9 mouse cellular contexts compared by ENCODE assay signal in the genomic region with DNA sequence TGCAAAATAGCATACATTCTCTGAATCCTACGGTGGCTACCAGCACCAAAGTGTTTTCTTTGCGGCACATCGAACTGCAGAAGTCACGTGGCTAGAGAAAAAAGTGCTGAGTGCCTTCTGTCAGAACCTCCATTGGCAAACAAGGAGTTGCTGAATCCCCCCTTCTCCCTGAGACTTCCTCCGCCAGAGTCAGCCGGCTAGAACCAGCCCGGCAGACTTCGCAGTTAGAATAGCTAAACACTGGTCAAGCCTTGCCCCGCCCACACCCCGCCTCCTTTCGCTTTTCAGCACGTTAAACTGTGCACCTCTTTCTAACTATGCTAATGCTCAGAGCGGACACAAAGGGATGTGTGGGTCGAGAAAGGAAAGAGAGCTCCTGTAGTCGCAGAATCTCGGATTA. TPM values are rescaled to one million over a fixed set of nuclear protein-coding genes. Genes with fewer than 3 reads are reported as not detected.
A peak's percentile ranks its signal among the peaks of the same experiment; 100 is the strongest.
DNase-seq lines count a peak whose midpoint lies in the region; ATAC-seq and TF ChIP-seq lines count a peak whose summit lies in the region.
"Had no signal": no experiment of that assay in that cellular context is flagged by ENCODE, and none has a peak within 500 bp of the region (broad histone marks: within the 10 kb centered on the region; RNA-seq: fewer than 3 reads in every experiment).

No protein-coding gene starts in this region.

- peak; percentile 97 for DNase-seq in heart, adult 11 months
- peak; percentile 97 for DNase-seq in limb, embryonic 10.5 days (ENCODE audit: low spot score)
- peak; percentile 94 for DNase-seq in mesoderm, embryonic 11.5 days (ENCODE audit: low read depth, low spot score)

- H3K27ac ChIP-seq in intestine, embryonic 15.5 days, result no peak overlapping the region
- peak overlapping the region; percentile 94 for H3K27ac ChIP-seq in limb, embryonic 10.5 days
- no peak overlapping the region for H3K27ac ChIP-seq in small intestine, adult 2 months (ENCODE audit: insufficient read depth, low read depth, low read length)

- peaks cover 9% of the 10 kb centered on the region for H3K4me1 ChIP-seq in erythroblast, embryonic 14.5 days (ENCODE audit: control insufficient read depth)
- H3K4me1 ChIP-seq in intestine, embryonic 15.5 days (replicated peaks), result peaks cover 21% of the 10 kb centered on the region
- peaks cover 47% of the 10 kb centered on the region for H3K4me1 ChIP-seq in limb, embryonic 10.5 days
- H3K4me1 ChIP-seq in small intestine, adult 2 months (ENCODE audit: control insufficient read depth, insufficient read depth, insufficient read length, low read length), result peaks cover 2% of the 10 kb centered on the region

- H3K36me3 ChIP-seq in erythroblast, embryonic 14.5 days (ENCODE audit: control insufficient read depth), result no peaks in the 10 kb centered on the region
- no peaks in the 10 kb centered on the region for H3K36me3 ChIP-seq in intestine, embryonic 15.5 days
- no peaks in the 10 kb centered on the region for H3K36me3 ChIP-seq in limb, embryonic 10.5 days
- H3K36me3 ChIP-seq in small intestine, adult 2 months (ENCODE audit: control insufficient read depth, insufficient read depth, low read length), result no peaks in the 10 kb centered on the region

- ATAC-seq in erythroblast, adult 5-6 weeks (replicated peaks; ENCODE audit: low FRiP score, poor library complexity, severe bottlenecking), result no peak
- ATAC-seq in common myeloid progenitor, adult 5-6 weeks (replicated peaks; ENCODE audit: low read depth, poor library complexity, severe bottlenecking), result peak; percentile 60
- ATAC-seq in intestine, embryonic 15.5 days, result peak; percentile 94

- H3K27me3 ChIP-seq in erythroblast, embryonic 14.5 days (ENCODE audit: control insufficient read depth), result peaks cover 97% of the 10 kb centered on the region
- peaks cover 6% of the 10 kb centered on the region; the same call in 1 of the 2 replicates for H3K27me3 ChIP-seq in intestine, embryonic 15.5 days (replicated peaks)
- H3K27me3 ChIP-seq in limb, embryonic 10.5 days (ENCODE audit: low read depth, poor library complexity, severe bottlenecking), result peaks cover 6% of the 10 kb centered on the region; the same call in 1 of the 2 replicates
- H3K27me3 ChIP-seq in small intestine, adult 2 months (ENCODE audit: control insufficient read depth, insufficient read depth, low read length), result peaks cover 34% of the 10 kb centered on the region

- 0% methylated on average over 16 of the region's 16 CpGs for WGBS in intestine, embryonic 15.5 days
- WGBS in limb, embryonic 10.5 days, result under 1% methylated on average over 16 of the region's 16 CpGs
- under 1% methylated on average over 16 of the region's 16 CpGs for WGBS in small intestine, adult 2 months

- H3K9me3 ChIP-seq in erythroblast, embryonic 14.5 days (ENCODE audit: control insufficient read depth, low read length), result no peaks in the 10 kb centered on the region; the same call in 1 of the 2 replicates
- H3K9me3 ChIP-seq in intestine, embryonic 15.5 days, result no peaks in the 10 kb centered on the region
- no peaks in the 10 kb centered on the region for H3K9me3 ChIP-seq in limb, embryonic 10.5 days (replicated peaks)

- TF ChIP-seq POLR2A in small intestine, adult 2 months (IDR thresholded peaks at IDR 0.05; ENCODE audit: low read depth, low read length), result no peak

- peak overlapping the region; percentile 76 for H3K4me2 ChIP-seq in intestine, embryonic 15.5 days (replicated peaks)

- TF ChIP-seq CTCF in small intestine, adult 2 months (IDR thresholded peaks at IDR 0.05; ENCODE audit: extremely low read depth, insufficient read length, insufficient replicate concordance, low read depth, low read length), result no peak

- peak overlapping the region; percentile 30 for H3K4me3 ChIP-seq in erythroblast, embryonic 14.5 days (replicated peaks)
- peak overlapping the region; percentile 29 for H3K4me3 ChIP-seq in intestine, embryonic 15.5 days (replicated peaks)
- peak overlapping the region; percentile 57 for H3K4me3 ChIP-seq in limb, embryonic 10.5 days
- H3K4me3 ChIP-seq in small intestine, adult 2 months (ENCODE audit: low read depth, low read length), result peak overlapping the region; percentile 50

- H3K9ac ChIP-seq in intestine, embryonic 15.5 days, result peak overlapping the region; percentile 34

RNA-seq across cellular contexts. Expression of gene Rimklb, which starts 7.0 kb away (rescaled TPM):
- polyA plus RNA-seq in erythroblast, embryonic 14.5 days (2012), result not detected in 2 replicates
- not detected in 2 replicates for total RNA-seq in erythroblast, adult 5-6 weeks (2015; ENCODE audit: low replicate concordance)
- total RNA-seq in erythroblast, adult 5-6 weeks (2017; ENCODE audit: low replicate concordance), result not detected in 2 replicates
- not detected in 2 replicates for total RNA-seq in common myeloid progenitor, adult 5-6 weeks (2017)
- polyA plus RNA-seq in intestine, embryonic 15.5 days (2015; fragmentation: Nextera tagmentation; extraction: Ambion mirVana), result 6.4 and 6.9 TPM in 2 replicates
- polyA plus RNA-seq in limb, embryonic 10.5 days (2016; fragmentation: Nextera tagmentation; extraction: Ambion mirVana), result 39.4 and 49.3 TPM in 2 replicates
- 0.04 TPM in 1 of 2 replicates, not detected in the other for polyA plus RNA-seq in small intestine, adult 2 months (2012; rRNA removed)

RNA-seq across cellular contexts. Expression of gene Mfap5, which starts 14.1 kb away (rescaled TPM):
- polyA plus RNA-seq in erythroblast, embryonic 14.5 days (2012), result not detected in 2 replicates
- total RNA-seq in erythroblast, adult 5-6 weeks (2015; ENCODE audit: low replicate concordance), result not detected in 2 replicates
- not detected in 2 replicates for total RNA-seq in erythroblast, adult 5-6 weeks (2017; ENCODE audit: low replicate concordance)
- total RNA-seq in common myeloid progenitor, adult 5-6 weeks (2017), result not detected in 2 replicates
- polyA plus RNA-seq in intestine, embryonic 15.5 days (2015; fragmentation: Nextera tagmentation; extraction: Ambion mirVana), result 8.8 and 9.9 TPM in 2 replicates
- polyA plus RNA-seq in limb, embryonic 10.5 days (2016; fragmentation: Nextera tagmentation; extraction: Ambion mirVana), result 0.30 and 0.51 TPM in 2 replicates
- polyA plus RNA-seq in small intestine, adult 2 months (2012; rRNA removed), result 1.7 and 6.1 TPM in 2 replicates
- total RNA-seq: MEL had no signal
